Mouse (Mus musculus): ENCODE data around the gene Mecom.

DNA sequence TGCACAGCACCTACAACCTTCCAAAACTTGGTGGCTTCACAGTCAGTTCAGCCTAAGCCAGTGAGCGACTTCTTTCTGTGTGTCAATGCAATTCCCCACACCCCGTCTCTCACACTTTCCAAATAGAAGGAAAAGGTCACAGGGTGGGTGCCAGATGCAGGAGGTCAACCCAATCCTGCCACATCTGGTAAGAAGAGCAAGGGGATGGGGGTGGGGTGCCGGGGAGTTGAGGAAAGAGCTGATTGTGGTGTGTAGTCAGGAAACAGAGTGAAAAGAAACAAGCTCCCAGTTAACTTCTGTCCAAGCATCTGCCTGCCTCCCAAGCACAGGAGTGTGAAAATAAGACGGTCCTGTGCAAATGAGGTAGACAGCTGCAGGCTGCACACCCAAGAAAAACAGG, 408.1 kb downstream of the Mecom start:
- TF ChIP-seq CTCF (IDR thresholded peaks at IDR 0.05; ENCODE audit: borderline replicate concordance, extremely low read depth, insufficient read depth, insufficient read length) = no peak
- TF ChIP-seq POLR2A (IDR thresholded peaks at IDR 0.05; ENCODE audit: borderline replicate concordance, extremely low read depth, insufficient read depth, insufficient read length, poor library complexity, severe bottlenecking) = no peak

Measured in brain, embryonic 14.5 days (tissue).